Mouse (Mus musculus) midbrain, embryonic 12.5 days (tissue): ENCODE results near the gene Wnt7b. TPM values are rescaled to one million over a fixed set of nuclear protein-coding genes. Genes with fewer than 3 reads are reported as not detected.

ENCODE experiments used
- ATAC-seq: fragments of 200-750 bp; cut with Nextera tagmentation; 2 replicates; pipeline ENCODE4 v1.8.0; 2017; ENCODE audit warnings: low read depth, moderate TSS enrichment, moderate library complexity; ENCODE audit not compliant: low FRiP score
- H3K27ac ChIP-seq: fragments of 300-500 bp; sonication (generic); replicated peaks from 2 replicates; pipeline ENCODE4 v1.5.1; 2016; ENCODE audit warnings: mild to moderate bottlenecking
- H3K27me3 ChIP-seq: fragments of 300-500 bp; sonication (generic); 2 replicates; pipeline ENCODE4 v1.6.1; 2016; ENCODE audit warnings: mild to moderate bottlenecking
- H3K36me3 ChIP-seq: fragments of 300-500 bp; sonication (generic); 2 replicates; pipeline ENCODE4 v1.6.1; 2016
- H3K4me1 ChIP-seq: fragments of 300-500 bp; sonication (generic); 2 replicates; pipeline ENCODE4 v1.6.1; 2016
- H3K4me2 ChIP-seq: fragments of 300-500 bp; sonication (generic); replicated peaks from 2 replicates; pipeline ENCODE4 v1.6.1; 2016; ENCODE audit warnings: mild to moderate bottlenecking, moderate library complexity
- H3K4me3 ChIP-seq: fragments of 300-500 bp; sonication (generic); 2 replicates; pipeline ENCODE4 v1.5.1; 2016; ENCODE audit warnings: mild to moderate bottlenecking
- H3K9ac ChIP-seq: fragments of 300-500 bp; sonication (generic); replicated peaks from 2 replicates; pipeline ENCODE4 v1.6.1; 2016; ENCODE audit warnings: mild to moderate bottlenecking, moderate library complexity
- H3K9me3 ChIP-seq: fragments of 300-500 bp; sonication (generic); 2 replicates; pipeline ENCODE4 v1.6.1; 2016; ENCODE audit warnings: mild to moderate bottlenecking
- WGBS: fragments of 180-500 bp; shearing (Covaris S2); methylation state at CpG from one replicate; pipeline ENCODE4 v1.1.7; 2016; 5-methylcytosine and 5-hydroxymethylcytosine counted together
- polyA plus RNA-seq: library from polyadenylated mRNA; unstranded; fragments of >200 nt; fragmentation: Nextera tagmentation; extraction: Ambion mirVana; gene quantifications from 2 replicates; pipeline ENCODE4 v1.2.1, GENCODE M21; 2016

The Wnt7b gene
- polyA plus RNA-seq, 1 experiment from 2014 or later = 68.3 TPM

DNA sequence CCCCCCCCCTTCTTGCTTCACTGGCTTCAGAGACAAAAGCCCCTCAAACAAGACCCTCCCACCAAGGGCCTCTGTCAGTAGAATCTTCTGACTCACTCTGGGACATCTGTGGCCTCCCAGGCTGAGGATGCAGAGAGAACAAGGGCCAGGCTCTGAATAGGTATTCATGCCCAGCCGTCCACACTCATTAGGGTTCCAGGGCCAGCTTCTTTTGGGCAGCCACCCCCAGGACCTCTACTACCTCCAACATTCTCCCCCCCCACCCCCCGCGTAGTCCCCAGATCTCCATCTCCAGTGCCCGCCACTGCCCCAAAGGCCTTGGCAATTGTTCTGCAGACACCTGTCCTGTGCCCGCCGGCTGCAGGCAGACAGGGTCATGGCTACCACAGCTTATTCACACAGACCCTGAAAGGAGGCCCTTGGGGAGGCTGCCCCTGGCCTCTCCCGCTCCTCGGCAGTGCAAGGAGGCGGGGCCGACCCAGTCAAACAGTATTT, 84.2 kb downstream of the Wnt7b start:
- peak overlapping the region; percentile 9; the same call in 1 of the 2 replicates for H3K4me2 ChIP-seq
- no peak overlapping the region for H3K9ac ChIP-seq
- peak; percentile 89 for ATAC-seq
- peaks cover 25% of the 10 kb centered on the region for H3K27me3 ChIP-seq
- no peaks in the 10 kb centered on the region for H3K36me3 ChIP-seq
- WGBS = 19% methylated on average over 9 of the region's 10 CpGs
- peak overlapping the region; percentile 85 for H3K27ac ChIP-seq
- no peaks in the 10 kb centered on the region for H3K9me3 ChIP-seq
- H3K4me3 ChIP-seq = no peak overlapping the region
- peaks cover 52% of the 10 kb centered on the region for H3K4me1 ChIP-seq

DNA sequence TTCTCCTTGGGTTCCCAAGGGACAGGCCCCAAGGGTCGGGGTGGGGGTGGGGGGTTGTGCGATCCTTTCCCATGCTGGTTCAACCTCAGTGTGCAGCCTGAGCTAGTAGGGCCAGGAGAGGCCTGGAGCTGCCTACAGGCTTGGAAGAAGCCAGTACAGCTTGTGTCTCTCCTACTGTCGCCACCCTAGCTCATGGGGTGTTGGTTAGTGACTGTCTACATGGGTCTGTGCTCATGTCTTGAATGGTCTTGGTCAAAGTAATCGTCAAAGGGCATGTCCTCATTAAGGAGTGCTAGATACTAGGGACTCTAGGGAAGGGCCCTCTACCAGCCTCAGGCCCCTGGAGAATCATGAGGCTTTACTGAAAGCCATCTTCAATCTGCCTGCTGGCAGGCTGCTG, 84.7 kb downstream of the Wnt7b start:
- peak; percentile 38; the same call in 1 of the 2 replicates for ATAC-seq
- H3K4me1 ChIP-seq = peaks cover 52% of the 10 kb centered on the region
- H3K4me2 ChIP-seq = peak overlapping the region; percentile 9; the same call in 1 of the 2 replicates
- H3K4me3 ChIP-seq = no peak overlapping the region
- WGBS = 75% methylated on average over 4 of the region's 4 CpGs
- H3K36me3 ChIP-seq = no peaks in the 10 kb centered on the region
- no peak overlapping the region for H3K9ac ChIP-seq
- peak overlapping the region; percentile 85 for H3K27ac ChIP-seq
- H3K27me3 ChIP-seq = peaks cover 25% of the 10 kb centered on the region
- H3K9me3 ChIP-seq = no peaks in the 10 kb centered on the region

DNA sequence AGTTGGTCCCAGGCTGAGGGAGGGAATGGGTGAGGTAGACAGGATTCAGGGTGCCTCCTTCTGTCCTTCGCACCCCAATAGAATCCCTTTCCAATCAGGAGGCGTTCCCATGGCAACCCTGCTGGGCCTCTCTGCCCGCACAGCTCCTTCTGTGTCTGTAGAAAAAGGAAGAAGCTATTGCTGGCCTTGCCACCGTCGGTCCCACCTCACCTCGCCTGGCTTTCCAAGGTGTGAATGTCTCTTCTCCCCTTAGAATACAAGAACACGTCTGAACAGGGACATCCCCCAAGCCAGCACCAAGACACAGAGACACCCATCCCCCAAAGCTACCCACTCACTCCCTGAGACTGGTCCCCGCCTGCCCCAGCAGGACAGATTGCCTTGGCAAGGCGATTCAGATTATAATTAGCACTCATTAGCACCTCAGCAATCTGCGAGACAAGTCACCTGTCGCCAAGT, 88.1 kb downstream of the Wnt7b start:
- Histone ChIP-seq H3K36me3 (no peaks in the 10 kb centered on the region), H3K4me2 (no peak overlapping the region), H3K9ac (0 out of 2 replicates have a peak overlapping the region, but pooled peaks have one; percentile 15), H3K9me3 (no peaks in the 10 kb centered on the region), H3K4me3 (no peak overlapping the region), H3K27ac (peak overlapping the region; percentile 11), H3K4me1 (peaks cover 59% of the 10 kb centered on the region), H3K27me3 (peaks cover 35% of the 10 kb centered on the region)
- ATAC-seq = no peak
- 6% methylated on average over 11 of the region's 11 CpGs for WGBS

DNA sequence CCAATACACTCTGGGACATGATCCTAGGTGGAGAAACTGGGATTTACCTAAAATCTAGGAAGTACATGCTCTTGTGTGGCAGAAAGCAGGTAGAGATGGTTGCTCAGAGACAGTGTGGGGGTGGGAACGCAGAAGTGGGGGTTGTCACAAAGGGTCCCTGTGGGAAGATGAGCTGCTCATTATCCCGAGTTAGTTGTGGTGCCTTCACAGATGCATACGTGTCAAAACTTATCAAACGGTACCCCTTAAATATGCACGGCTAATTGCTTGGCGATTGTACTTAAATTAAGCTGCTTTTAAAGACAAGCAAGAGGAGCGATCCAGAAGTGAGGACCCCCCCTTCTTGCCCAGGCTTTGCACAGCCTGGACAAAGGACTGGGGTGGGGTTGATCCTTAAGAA, 92.5 kb downstream of the Wnt7b start:
- H3K9me3 ChIP-seq = no peaks in the 10 kb centered on the region
- H3K4me2 ChIP-seq = no peak overlapping the region
- no peaks in the 10 kb centered on the region for H3K36me3 ChIP-seq
- WGBS = 59% methylated on average over 7 of the region's 7 CpGs
- peaks cover 22% of the 10 kb centered on the region for H3K27me3 ChIP-seq
- H3K27ac ChIP-seq = no peak overlapping the region
- H3K4me1 ChIP-seq = peaks cover 41% of the 10 kb centered on the region
- H3K4me3 ChIP-seq = no peak overlapping the region
- ATAC-seq = no peak
- H3K9ac ChIP-seq = no peak overlapping the region

DNA sequence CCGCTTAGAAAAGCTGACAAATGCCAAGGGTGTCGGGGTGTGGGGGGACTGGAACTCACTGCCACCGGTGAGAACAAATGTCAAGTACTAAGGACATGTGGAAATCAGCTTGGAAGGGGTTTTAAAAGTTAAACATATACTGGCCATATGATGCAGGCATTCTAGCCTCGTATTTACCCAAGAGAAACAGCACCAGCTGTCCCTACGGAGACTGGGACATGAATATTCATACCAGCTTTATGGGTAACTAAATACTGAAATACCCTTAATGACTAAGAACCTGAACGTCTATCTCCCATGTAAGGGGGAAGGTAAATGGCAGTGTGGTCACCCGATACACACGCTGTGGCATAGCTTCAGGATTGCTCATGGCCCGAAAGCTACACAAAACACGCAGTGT, 93.4 kb downstream of the Wnt7b start:
- Histone ChIP-seq H3K9me3 (no peaks in the 10 kb centered on the region), H3K36me3 (no peaks in the 10 kb centered on the region), H3K4me2 (no peak overlapping the region), H3K4me3 (no peak overlapping the region), H3K27ac (no peak overlapping the region), H3K4me1 (peaks cover 33% of the 10 kb centered on the region), H3K9ac (no peak overlapping the region), H3K27me3 (peaks cover 29% of the 10 kb centered on the region)
- ATAC-seq = no peak
- 77% methylated on average over 10 of the region's 10 CpGs for WGBS

Other genes starting within 250 kb of the Wnt7b start
- 404 and 405 TPM in 2 replicates for gene Atxn10, start 246.2 kb downstream of the Wnt7b start, polyA plus RNA-seq
- not detected in 2 replicates for gene 7530416G11Rik, start 79.2 kb downstream of the Wnt7b start, polyA plus RNA-seq
- gene Ppara, start 152.5 kb upstream of the Wnt7b start, polyA plus RNA-seq = 0.75 and 0.79 TPM in 2 replicates
- gene Cdpf1, start 229.2 kb upstream of the Wnt7b start, polyA plus RNA-seq = 17.0 and 19.8 TPM in 2 replicates
- 0.03 and 0.07 TPM in 2 replicates for gene Pkdrej, start 239.3 kb upstream of the Wnt7b start, polyA plus RNA-seq
- 3.4 and 3.7 TPM in 2 replicates for gene Ttc38, start 249.8 kb upstream of the Wnt7b start, polyA plus RNA-seq